In genomic region chr1:169919211-169919610, GRCm38 (mm10) we compare ENCODE assay signal across 8 mouse cellular contexts. TPM values are rescaled to one million over a fixed set of nuclear protein-coding genes. Genes with fewer than 3 reads are reported as not detected.
DNase-seq lines count a peak whose midpoint lies in the region; ATAC-seq and TF ChIP-seq lines count a peak whose summit lies in the region.

No protein-coding gene starts in this region.

- H3K4me1 ChIP-seq in embryonic facial prominence, embryonic 14.5 days (ENCODE audit: control insufficient read depth, insufficient read depth, low read length): no peaks in the 10 kb centered on the region
- H3K4me1 ChIP-seq in heart, embryonic 15.5 days (replicated peaks): peaks cover 7% of the 10 kb centered on the region
- no peaks in the 10 kb centered on the region for H3K4me1 ChIP-seq in liver, embryonic 14.5 days (replicated peaks; ENCODE audit: control insufficient read depth in 2 of 2, insufficient read depth in 2 of 2, low read length in 1 of 2)
- no peaks in the 10 kb centered on the region for H3K4me1 ChIP-seq in neural tube, embryonic 12.5 days

- peak overlapping the region; percentile 37 for H3K9ac ChIP-seq in embryonic facial prominence, embryonic 14.5 days (ENCODE audit: low read depth, low read length)
- no peak overlapping the region; the same call in 1 of the 2 replicates for H3K9ac ChIP-seq in heart, embryonic 15.5 days
- H3K9ac ChIP-seq in liver, embryonic 14.5 days (replicated peaks): no peak overlapping the region
- H3K9ac ChIP-seq in neural tube, embryonic 12.5 days: no peak overlapping the region

- no peaks in the 10 kb centered on the region for H3K9me3 ChIP-seq in embryonic facial prominence, embryonic 14.5 days (ENCODE audit: control insufficient read depth, low read length)
- H3K9me3 ChIP-seq in heart, embryonic 15.5 days (replicated peaks): no peaks in the 10 kb centered on the region
- H3K9me3 ChIP-seq in liver, embryonic 14.5 days (ENCODE audit: control insufficient read depth, low read length): no peaks in the 10 kb centered on the region
- H3K9me3 ChIP-seq in neural tube, embryonic 12.5 days: no peaks in the 10 kb centered on the region

- no peaks in the 10 kb centered on the region for H3K36me3 ChIP-seq in embryonic facial prominence, embryonic 14.5 days (ENCODE audit: control insufficient read depth, insufficient read depth, low read length)
- no peaks in the 10 kb centered on the region for H3K36me3 ChIP-seq in heart, embryonic 15.5 days
- H3K36me3 ChIP-seq in liver, embryonic 14.5 days (replicated peaks; ENCODE audit: control insufficient read depth, insufficient read depth, low read depth): no peaks in the 10 kb centered on the region
- H3K36me3 ChIP-seq in neural tube, embryonic 12.5 days: no peaks in the 10 kb centered on the region

- no peaks in the 10 kb centered on the region for H3K27me3 ChIP-seq in embryonic facial prominence, embryonic 14.5 days (replicated peaks; ENCODE audit: control insufficient read depth, insufficient read depth, low read length)
- peaks cover 10% of the 10 kb centered on the region for H3K27me3 ChIP-seq in heart, embryonic 15.5 days
- no peaks in the 10 kb centered on the region; the same call in 1 of the 2 replicates for H3K27me3 ChIP-seq in liver, embryonic 14.5 days (ENCODE audit: control insufficient read depth, insufficient read depth, low read length)
- H3K27me3 ChIP-seq in neural tube, embryonic 12.5 days (replicated peaks): 0 out of 2 replicates have a peak, but pooled peaks cover 5% of the 10 kb centered on the region

- no peak for TF ChIP-seq EP300 in liver, embryonic 14.5 days (IDR thresholded peaks at IDR 0.05; ENCODE audit: low read depth)

- TF ChIP-seq CTCF in liver, embryonic 14.5 days (IDR thresholded peaks at IDR 0.05; ENCODE audit: low read depth): peak; percentile 69

- H3K4me3 ChIP-seq in embryonic facial prominence, embryonic 14.5 days (ENCODE audit: low read depth, low read length): no peak overlapping the region
- no peak overlapping the region for H3K4me3 ChIP-seq in heart, embryonic 15.5 days
- H3K4me3 ChIP-seq in liver, embryonic 14.5 days (ENCODE audit: insufficient read depth in 1 of 2, low read depth in 2 of 2, low read length in 2 of 2): no peak overlapping the region
- H3K4me3 ChIP-seq in neural tube, embryonic 12.5 days: no peak overlapping the region

- H3K4me2 ChIP-seq in embryonic facial prominence, embryonic 14.5 days (ENCODE audit: low read depth, low read length): peak overlapping the region; percentile 41
- H3K4me2 ChIP-seq in heart, embryonic 15.5 days: peak overlapping the region; percentile 36
- peak overlapping the region; percentile 15 for H3K4me2 ChIP-seq in liver, embryonic 14.5 days (ENCODE audit: low read depth)
- H3K4me2 ChIP-seq in neural tube, embryonic 12.5 days (replicated peaks): peak overlapping the region; percentile 24; the same call in 1 of the 2 replicates

- DNase-seq in CD8-positive naive resting alpha-beta T cell, adult 2 months (ENCODE audit: low read depth in 2 of 2, low spot score in 2 of 2): peak; percentile 5 to 12
- peak; percentile 77 to 79 for DNase-seq in adrenal gland, postnatal 36 days
- DNase-seq in embryonic facial prominence, embryonic 14.5 days (ENCODE audit: low spot score): peak; percentile 76
- DNase-seq in kidney, postnatal 14 days: peak; percentile 80
- peak in 2 of 3 experiments; percentile 20 to 51 for DNase-seq in liver, embryonic 14.5 days (ENCODE audit: low read depth in 3 of 3, low spot score in 3 of 3)
- peak; percentile 34 for DNase-seq in thymus, postnatal 0 days (ENCODE audit: low spot score)

- ATAC-seq in embryonic facial prominence, embryonic 14.5 days (ENCODE audit: low read depth): peak; percentile 59; the same call in 1 of the 2 replicates
- ATAC-seq in heart, embryonic 15.5 days (replicated peaks; ENCODE audit: insufficient number of reproducible peaks, insufficient read depth, low FRiP score, low read depth): no peak
- no peak for ATAC-seq in liver, embryonic 14.5 days (ENCODE audit: insufficient read depth)
- peak; percentile 43; the same call in 1 of the 2 replicates for ATAC-seq in neural tube, embryonic 12.5 days (ENCODE audit: low FRiP score, low read depth)

- no peak overlapping the region for H3K27ac ChIP-seq in embryonic facial prominence, embryonic 14.5 days (replicated peaks; ENCODE audit: low read depth, low read length)
- no peak overlapping the region for H3K27ac ChIP-seq in heart, embryonic 15.5 days
- H3K27ac ChIP-seq in liver, embryonic 14.5 days: no peak overlapping the region
- no peak overlapping the region for H3K27ac ChIP-seq in neural tube, embryonic 12.5 days

- WGBS in embryonic facial prominence, embryonic 14.5 days: 4% methylated on average over 11 of the region's 11 CpGs
- 5% methylated on average over 11 of the region's 11 CpGs for WGBS in heart, embryonic 15.5 days
- WGBS in liver, embryonic 14.5 days (ENCODE audit: insufficient replicate concordance): 7% methylated on average over 11 of the region's 11 CpGs
- 5% methylated on average over 11 of the region's 11 CpGs for WGBS in neural tube, embryonic 12.5 days

RNA-seq across cellular contexts. Expression of gene Ccdc190, which starts 9.2 kb away (rescaled TPM):
- under 1 TPM; 0.43 to 0.66 TPM for total RNA-seq in adrenal gland, postnatal 36 days (2021)
- 0.42 and 0.50 TPM in 2 replicates for polyA plus RNA-seq in embryonic facial prominence, embryonic 14.5 days (2014; fragmentation: Nextera tagmentation; extraction: Ambion mirVana)
- not detected in 2 replicates for polyA plus RNA-seq in heart, embryonic 15.5 days (2015; fragmentation: Nextera tagmentation; extraction: Ambion mirVana)
- polyA plus RNA-seq in liver, embryonic 14.5 days (2012; rRNA removed): not detected in 2 replicates
- not detected in 2 replicates for polyA plus RNA-seq in liver, embryonic 14.5 days (2014; fragmentation: Nextera tagmentation; extraction: Ambion mirVana)
- polyA plus RNA-seq in neural tube, embryonic 12.5 days (2016; fragmentation: Nextera tagmentation; extraction: Ambion mirVana): 0.74 and 0.92 TPM in 2 replicates
- 0.30 and 0.33 TPM in 2 replicates for polyA plus RNA-seq in thymus, postnatal 0 days (2015; fragmentation: Nextera tagmentation; extraction: Ambion mirVana)

RNA-seq across cellular contexts. Expression of gene Hsd17b7, which starts 49.8 kb away (rescaled TPM):
- 10 to 100 TPM; 25.2 to 87.2 TPM for total RNA-seq in adrenal gland, postnatal 36 days (2021)
- 13.9 and 18.0 TPM in 2 replicates for polyA plus RNA-seq in embryonic facial prominence, embryonic 14.5 days (2014; fragmentation: Nextera tagmentation; extraction: Ambion mirVana)
- polyA plus RNA-seq in heart, embryonic 15.5 days (2015; fragmentation: Nextera tagmentation; extraction: Ambion mirVana): 16.7 and 18.1 TPM in 2 replicates
- polyA plus RNA-seq in liver, embryonic 14.5 days (2012; rRNA removed): 5.5 and 5.6 TPM in 2 replicates
- polyA plus RNA-seq in liver, embryonic 14.5 days (2014; fragmentation: Nextera tagmentation; extraction: Ambion mirVana): 10.1 and 11.0 TPM in 2 replicates
- 27.9 and 29.0 TPM in 2 replicates for polyA plus RNA-seq in neural tube, embryonic 12.5 days (2016; fragmentation: Nextera tagmentation; extraction: Ambion mirVana)
- 9.9 and 11.0 TPM in 2 replicates for polyA plus RNA-seq in thymus, postnatal 0 days (2015; fragmentation: Nextera tagmentation; extraction: Ambion mirVana)

Comparison
In these comparisons a context has a peak if more than half of its experiments do, and no peak if none do; other contexts are left out.
1. DNase-seq: peak in every context shown above with its lines; median percentile 80 in kidney, postnatal 14 days; 78 in adrenal gland, postnatal 36 days; 76 in embryonic facial prominence, embryonic 14.5 days; 36 in liver, embryonic 14.5 days; 34 in thymus, postnatal 0 days; 8 in CD8-positive naive resting alpha-beta T cell, adult 2 months.
2. ATAC-seq: peak in embryonic facial prominence, embryonic 14.5 days (single experiment) and neural tube, embryonic 12.5 days (single experiment); none in heart, embryonic 15.5 days (single experiment) and liver, embryonic 14.5 days (single experiment).
3. Peak in every context shown above with its lines, with median percentiles within 50 percentile points of each other: H3K4me2 ChIP-seq.